Mouse (Mus musculus) MN1 (cell line): ENCODE results near the gene Fbxo7.
"Not testable (repeated sequence)": the region's sequence is repeated elsewhere in the genome, so short reads cannot be mapped to it uniquely, and the experiment has no call there.

Experiments used
- DNase-seq: peaks from one replicate; pipeline ENCODE4 v3.0.0-alpha.2; 2016; ENCODE audit warnings: low spot score

Gene Fbxo7

GRCm38 (mm10) chr10:86021749-86022473 is at the start of gene Fbxo7:
TSS of gene Fbxo7 (plus strand) at chr10:86021972.
- peak; percentile 96 for DNase-seq

DNA sequence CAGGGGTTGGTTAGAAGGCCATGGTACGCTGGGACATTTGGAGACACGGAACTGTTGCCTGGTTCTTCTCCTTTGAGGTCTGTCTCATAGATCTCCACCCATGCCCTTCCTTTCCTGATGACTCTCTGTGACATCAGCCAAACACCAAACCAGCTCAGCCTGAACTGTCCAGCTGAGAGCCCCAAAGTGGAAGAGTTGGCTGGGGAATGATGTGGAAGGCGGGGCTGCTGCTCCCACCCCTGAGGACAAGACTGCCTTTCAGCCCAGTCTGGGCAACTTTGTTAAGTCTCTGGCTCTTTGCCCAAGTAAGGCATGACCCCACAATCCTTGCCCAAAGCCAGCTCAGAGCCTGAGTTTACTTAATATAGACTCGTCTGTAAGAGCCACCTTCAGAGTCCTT is 48.9 kb upstream of the Fbxo7 start:
- no peak for DNase-seq

- no peak for DNase-seq
These were observed 32.2 kb upstream of the Fbxo7 start for GRCm38 (mm10) chr10:85989412-85990115.

- no peak for DNase-seq
These were observed 29.4 kb upstream of the Fbxo7 start for GRCm38 (mm10) chr10:85992412-85992811.

- DNase-seq, result no peak
These were observed 27.9 kb upstream of the Fbxo7 start for GRCm38 (mm10) chr10:85993836-85994235.

DNA sequence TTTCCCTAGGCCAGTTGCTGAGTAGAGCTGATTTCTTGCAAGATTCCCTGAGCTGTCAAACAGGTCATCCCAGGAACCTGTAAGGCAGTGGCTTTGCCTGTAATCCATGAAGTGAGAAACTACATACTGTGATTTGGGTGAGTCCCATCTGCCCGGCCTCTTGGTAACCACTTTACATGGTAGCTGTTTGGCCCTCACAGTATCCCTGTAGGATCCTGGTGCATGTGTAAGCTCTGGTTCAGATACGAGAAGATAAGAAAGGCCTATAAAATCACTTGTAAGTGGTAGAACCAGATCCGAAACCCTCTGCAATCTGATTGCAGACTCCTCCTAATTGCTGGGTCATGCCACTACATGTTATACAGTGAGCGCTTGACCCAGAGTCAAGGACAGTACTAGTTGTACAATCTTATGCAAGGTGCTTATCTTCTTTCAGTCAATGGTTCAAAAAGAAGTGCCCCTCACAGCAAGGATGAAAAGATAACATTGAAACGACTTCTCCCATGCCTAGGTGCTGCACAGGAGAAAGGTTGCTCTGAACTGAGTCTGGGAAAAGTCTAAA is 27.1 kb upstream of the Fbxo7 start:
- no peak for DNase-seq

DNA sequence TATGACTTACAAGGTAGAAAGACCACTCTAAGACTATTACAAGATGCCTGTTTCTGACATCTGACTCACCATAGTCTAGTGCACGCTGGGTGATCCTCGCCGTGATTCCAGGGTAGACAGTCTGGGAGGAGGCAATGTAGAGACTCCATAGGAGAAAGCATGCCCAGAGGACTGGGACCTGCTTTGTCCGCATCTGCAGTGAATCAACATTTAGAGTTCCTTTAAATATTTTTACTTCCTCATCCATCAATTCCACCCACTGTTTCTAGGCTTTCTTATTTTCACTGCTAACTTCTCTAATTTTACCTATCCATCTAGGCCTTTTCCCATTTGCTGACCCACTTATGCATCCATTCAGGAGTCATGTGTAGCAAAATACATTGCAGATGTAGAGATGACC is 21.3 kb upstream of the Fbxo7 start:
- no peak for DNase-seq

GRCm38 (mm10) chr10:86006455-86006854 is 15.3 kb upstream of the Fbxo7 start:
- DNase-seq, result no peak

- no peak for DNase-seq
These were observed 12.1 kb upstream of the Fbxo7 start for GRCm38 (mm10) chr10:86009688-86010087.

DNA sequence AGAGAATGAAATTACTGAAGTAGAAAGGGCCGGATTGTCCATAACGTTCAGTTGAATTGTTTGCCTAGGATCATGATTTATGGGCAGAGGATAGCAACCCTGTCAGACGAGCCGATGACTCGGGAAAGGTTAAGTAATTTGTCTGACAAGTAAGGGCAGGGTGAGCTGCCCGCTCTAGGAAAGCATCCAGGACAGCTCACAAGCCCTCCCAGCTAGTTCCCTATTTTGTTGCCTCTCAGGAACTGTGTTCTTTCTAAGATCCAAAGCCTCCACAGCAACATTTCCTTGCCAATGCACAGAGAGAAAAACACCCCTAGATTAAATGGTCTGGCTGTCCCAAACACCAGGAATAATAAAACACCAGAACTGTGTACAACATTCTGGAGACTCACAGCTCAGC is 11.1 kb upstream of the Fbxo7 start:
- peak; percentile 37 for DNase-seq

DNA sequence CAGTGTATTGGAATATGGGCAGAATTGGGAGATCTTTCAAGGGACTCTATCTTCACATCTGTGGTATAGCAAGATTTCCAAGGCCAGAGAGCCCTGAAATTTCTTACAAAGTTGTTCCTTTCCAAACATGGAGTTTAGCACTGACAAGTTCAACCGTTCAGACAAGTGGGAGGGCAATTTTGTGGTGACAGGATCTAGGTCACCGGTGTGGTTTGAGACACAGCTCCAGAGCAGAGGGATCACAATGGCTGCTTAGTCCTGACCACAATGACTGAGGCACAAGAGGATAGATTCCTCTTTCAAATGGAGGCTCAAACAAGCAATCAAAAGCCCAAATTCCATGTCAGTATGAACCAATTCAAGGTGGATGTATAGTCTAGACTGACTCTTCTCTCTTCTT is 10.6 kb upstream of the Fbxo7 start:
- no peak for DNase-seq

GRCm38 (mm10) chr10:86011781-86012180 is 10.0 kb upstream of the Fbxo7 start, which contains the start of gene Bpifc:
TSS of gene Bpifc (minus strand) at chr10:86011895.
- peak; percentile 42 for DNase-seq

GRCm38 (mm10) chr10:86017781-86018180 is 4.0 kb upstream of the Fbxo7 start:
- DNase-seq, result no peak

DNA sequence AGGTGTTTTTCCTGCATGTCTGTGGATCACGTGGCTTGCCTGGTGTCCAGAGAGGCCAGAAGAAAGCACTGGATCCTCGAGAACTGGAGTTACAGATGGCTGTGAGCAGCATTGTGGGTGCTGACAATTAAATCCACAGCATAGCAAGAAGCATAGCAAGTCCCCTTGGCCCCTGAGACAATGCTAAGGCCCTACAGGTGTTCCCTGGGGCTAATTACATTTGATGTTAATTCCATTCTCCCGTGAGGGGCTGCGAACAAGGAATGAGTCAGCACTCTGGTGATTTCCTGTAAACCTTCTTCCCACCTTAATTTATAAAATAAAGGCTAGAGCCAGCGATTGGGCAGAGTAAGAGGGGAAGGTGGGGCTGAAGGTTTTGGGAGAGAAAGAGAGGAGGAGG is 3.0 kb upstream of the Fbxo7 start:
- DNase-seq, result no peak

- DNase-seq, result no peak
These were observed 394 bp upstream of the Fbxo7 start for GRCm38 (mm10) chr10:86021408-86021748.

DNA sequence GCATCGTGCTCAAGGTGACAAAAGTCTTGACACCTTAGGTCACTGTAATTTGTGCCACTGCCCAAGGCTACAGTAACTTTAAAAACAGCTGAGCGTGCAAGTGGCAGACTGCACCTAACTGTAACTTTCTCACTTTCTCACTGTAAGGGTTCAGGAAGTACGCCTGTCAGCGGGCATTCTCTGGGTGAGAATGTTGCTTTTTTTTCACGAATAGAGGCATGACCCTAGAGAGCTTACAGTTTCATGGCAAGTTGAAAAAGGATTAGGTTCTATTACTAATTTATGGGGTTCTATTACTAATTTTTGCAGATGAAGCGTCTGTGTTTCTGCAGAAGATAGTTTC is 673 bp downstream of the Fbxo7 start:
- DNase-seq, result no peak

- no peak for DNase-seq
These were observed 1.4 kb downstream of the Fbxo7 start for GRCm38 (mm10) chr10:86023149-86023548.

- DNase-seq, result no peak
These were observed 4.1 kb downstream of the Fbxo7 start for GRCm38 (mm10) chr10:86025906-86026305.

DNA sequence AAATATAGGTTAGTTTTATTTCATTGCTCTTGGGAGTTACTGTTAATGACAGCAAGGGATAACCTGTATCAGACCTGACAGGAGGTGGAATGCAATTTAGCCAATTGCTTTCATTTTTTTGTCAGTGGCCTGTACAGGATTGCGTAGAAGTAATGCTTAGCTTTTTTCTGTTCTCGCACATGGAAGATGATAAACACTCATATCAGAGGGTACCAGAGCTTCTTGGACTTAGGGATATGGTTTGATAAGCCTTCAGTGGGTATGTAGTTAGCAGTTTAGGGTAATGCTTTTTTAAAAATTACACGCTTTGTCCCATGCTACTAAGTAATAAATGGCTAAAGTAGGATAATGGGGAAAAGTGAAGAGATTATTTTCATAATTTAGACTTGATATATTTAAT is 4.6 kb downstream of the Fbxo7 start:
- no peak for DNase-seq

DNA sequence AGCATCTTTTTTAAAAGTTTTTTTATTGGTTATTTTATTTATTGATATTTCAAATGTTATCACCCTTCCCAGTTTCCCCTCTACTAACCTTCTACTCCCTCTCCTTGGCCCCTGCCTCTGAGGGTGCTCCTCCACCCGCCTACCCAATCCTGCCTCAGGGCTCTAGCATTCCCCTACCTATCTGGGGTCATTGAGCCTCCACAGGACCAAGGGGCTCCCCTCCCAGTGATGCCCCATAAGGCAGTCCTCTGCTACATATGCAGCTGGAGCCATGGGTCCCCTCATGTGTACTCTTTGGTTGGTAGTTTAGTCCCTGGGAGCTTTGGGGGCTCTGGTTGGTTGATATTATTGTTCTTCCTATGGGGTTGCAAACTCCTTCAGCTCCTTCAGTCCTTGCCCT is 5.0 kb downstream of the Fbxo7 start:
- DNase-seq, result not testable (repeated sequence)

DNA sequence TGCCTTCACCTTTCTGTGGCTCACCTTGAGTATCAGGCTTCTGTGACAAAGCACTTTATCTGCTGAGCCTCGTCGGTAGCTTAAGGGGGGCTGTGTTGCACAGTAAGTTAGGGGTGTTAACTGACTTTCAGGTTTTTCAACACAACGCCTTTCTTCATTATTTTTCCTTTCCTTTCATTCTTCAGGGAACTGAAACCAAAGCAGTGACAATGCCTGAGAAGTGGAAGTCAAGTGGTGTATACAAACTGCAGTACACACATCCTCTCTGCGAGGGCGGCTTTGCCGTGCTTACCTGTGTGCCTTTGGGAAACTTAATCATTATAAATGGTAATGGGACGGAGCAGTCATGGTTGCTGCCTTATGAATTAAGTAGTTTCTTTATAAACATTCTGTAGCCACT is 9.0 kb downstream of the Fbxo7 start:
- no peak for DNase-seq

GRCm38 (mm10) chr10:86032517-86032916 is 10.7 kb downstream of the Fbxo7 start:
- no peak for DNase-seq

DNA sequence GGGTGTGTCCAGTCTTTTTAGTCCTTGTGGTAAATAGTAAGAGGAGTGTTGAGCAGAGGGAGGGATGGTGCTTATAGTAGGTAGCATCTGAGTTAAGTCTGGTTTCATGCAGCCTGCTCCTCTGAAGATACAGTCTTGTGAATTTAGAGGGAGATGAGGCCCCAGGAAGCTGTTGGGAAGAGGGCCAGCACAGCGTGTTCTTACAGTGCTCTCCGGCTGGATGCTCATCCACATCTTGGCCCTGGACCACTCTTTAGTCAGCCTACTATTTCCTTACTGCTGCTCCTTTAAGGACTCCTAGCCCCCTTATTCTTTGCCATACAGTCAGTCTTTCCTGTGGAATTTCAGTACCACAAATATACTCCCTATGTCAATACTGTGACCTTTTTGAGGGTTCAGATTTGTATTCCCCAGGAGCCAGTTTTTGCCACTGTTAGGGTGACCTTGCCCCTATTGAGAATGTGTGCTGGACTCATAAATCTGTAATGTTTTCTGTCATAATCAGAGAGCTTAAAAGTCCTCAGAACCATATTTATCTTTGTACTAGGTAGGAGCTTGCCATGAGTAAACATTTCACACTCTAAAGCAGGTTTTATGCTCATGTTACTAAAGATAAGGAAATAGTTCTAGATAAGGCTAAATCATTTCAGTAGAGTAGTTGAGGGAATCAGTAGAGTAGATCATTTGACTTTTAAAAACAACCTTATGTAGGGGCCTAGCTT is 12.4 kb downstream of the Fbxo7 start:
- no peak for DNase-seq
